Mouse (Mus musculus) forebrain, embryonic 14.5 days (tissue): ENCODE results near the gene Cbr4. TPM values are rescaled to one million over a fixed set of nuclear protein-coding genes. Genes with fewer than 3 reads are reported as not detected.

Source experiments
- ATAC-seq: fragments of 200-750 bp; cut with Nextera tagmentation; 2 replicates; pipeline ENCODE4 v1.8.0; 2017; ENCODE audit warnings: mild to moderate bottlenecking, moderate library complexity
- DNase-seq: peaks from one replicate; pipeline ENCODE4 v3.0.0-alpha.2; 2015; ENCODE audit warnings: low spot score
- H3K27ac ChIP-seq: fragments of 300-500 bp; sonication (generic); 2 replicates; pipeline ENCODE4 v1.5.1; 2014; ENCODE audit warnings: low read depth, mild to moderate bottlenecking, control low read depth, low read length, moderate library complexity
- H3K27me3 ChIP-seq: fragments of 300-500 bp; sonication (generic); replicated peaks from 2 replicates; pipeline ENCODE4 v1.6.1; 2014; ENCODE audit warnings: low read length, control low read depth, mixed read lengths; ENCODE audit not compliant: control insufficient read depth, insufficient read depth
- H3K36me3 ChIP-seq: fragments of 300-500 bp; sonication (generic); 2 replicates; pipeline ENCODE4 v1.6.1; 2014; ENCODE audit warnings: low read length, control low read depth; ENCODE audit not compliant: control insufficient read depth, insufficient read depth
- H3K4me1 ChIP-seq: fragments of 300-500 bp; sonication (generic); 2 replicates; pipeline ENCODE4 v1.6.1; 2014; ENCODE audit warnings: antibody characterized with exemption, low read length, control low read depth; ENCODE audit not compliant: control insufficient read depth, insufficient read depth
- H3K4me2 ChIP-seq: fragments of 300-500 bp; sonication (generic); 2 replicates; pipeline ENCODE4 v1.6.1; 2014; ENCODE audit warnings: mild to moderate bottlenecking, control low read depth, low read length
- H3K4me3 ChIP-seq: fragments of 300-500 bp; sonication (generic); 2 replicates; pipeline ENCODE4 v1.5.1; 2014; ENCODE audit warnings: low read depth, low read length, control low read depth
- H3K9ac ChIP-seq: fragments of 300-500 bp; sonication (generic); 2 replicates; pipeline ENCODE4 v1.6.1; 2014; ENCODE audit warnings: mild to moderate bottlenecking, low read length, control low read depth, moderate library complexity
- H3K9me3 ChIP-seq: fragments of 300-500 bp; sonication (generic); replicated peaks from 2 replicates; pipeline ENCODE4 v1.6.1; 2016; ENCODE audit warnings: low read length, control low read depth, mixed read lengths; ENCODE audit not compliant: control insufficient read depth
- WGBS: fragments of 180-500 bp; shearing (Covaris S2); extraction: QIAGEN DNeasy Blood & Tissue Kit; methylation state at CpG from one replicate; pipeline ENCODE4 v1.1.7; 2014; 5-methylcytosine and 5-hydroxymethylcytosine counted together
- polyA plus RNA-seq: library from polyadenylated mRNA; unstranded; fragments of >200 nt; fragmentation: Nextera tagmentation; extraction: Ambion mirVana; gene quantifications from 2 replicates; pipeline ENCODE4 v1.2.1, GENCODE M21; 2014

The Cbr4 gene
- polyA plus RNA-seq, 1 experiment from 2014 or later = 32.8 TPM

GRCm38 (mm10) chr8:61462221-61462620, 25.3 kb upstream of the Cbr4 start:
- H3K4me2 ChIP-seq = no peak overlapping the region
- no peak overlapping the region for H3K9ac ChIP-seq
- no peaks in the 10 kb centered on the region for H3K36me3 ChIP-seq
- no peak for DNase-seq
- ATAC-seq = no peak
- peaks cover 2% of the 10 kb centered on the region for H3K4me1 ChIP-seq
- H3K27ac ChIP-seq = no peak overlapping the region
- WGBS = 57% methylated on average over 5 of the region's 5 CpGs
- H3K9me3 ChIP-seq = no peaks in the 10 kb centered on the region
- no peak overlapping the region for H3K4me3 ChIP-seq
- no peaks in the 10 kb centered on the region for H3K27me3 ChIP-seq

GRCm38 (mm10) chr8:61464393-61464792, 23.1 kb upstream of the Cbr4 start:
- no peak for ATAC-seq
- 66% methylated on average over 2 of the region's 2 CpGs for WGBS

DNA sequence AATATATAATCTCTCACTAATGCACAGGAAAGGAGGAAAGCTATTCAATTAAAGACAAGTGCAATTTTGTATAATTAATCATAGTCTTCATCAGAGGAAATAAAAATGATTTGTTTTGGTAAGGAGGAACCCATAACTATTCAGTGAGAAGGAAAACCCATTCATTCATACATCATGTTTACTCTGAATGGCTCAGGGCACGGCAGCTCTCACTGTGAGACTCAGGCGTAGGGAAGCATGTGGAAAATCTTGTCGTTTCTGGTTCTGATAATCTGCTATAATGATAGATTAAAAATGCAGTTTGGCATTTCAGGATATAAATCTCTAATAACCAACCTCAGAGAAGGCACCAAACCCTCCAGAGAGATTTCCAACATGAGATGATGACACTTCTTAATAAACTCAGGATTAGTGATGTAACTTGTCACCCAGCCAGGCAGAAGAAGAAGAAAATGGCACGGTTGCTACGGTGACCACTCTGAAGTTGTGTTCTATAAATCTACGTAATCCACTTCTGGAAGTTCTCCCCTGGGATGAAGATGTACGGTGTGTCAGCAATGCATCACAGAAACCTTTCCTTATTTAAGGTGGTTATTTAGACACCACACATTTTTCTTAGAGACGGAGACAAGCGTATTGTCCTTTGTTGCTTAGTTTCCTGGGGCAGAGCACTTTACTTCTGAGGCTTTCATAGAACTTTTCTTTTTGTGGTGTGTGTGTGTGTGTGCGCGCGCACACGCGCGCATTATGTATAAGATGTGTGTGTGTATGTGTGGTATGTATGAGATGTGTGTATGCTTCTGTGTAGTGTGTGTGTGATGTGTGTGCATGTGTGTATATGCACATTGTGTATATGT, 20.6 kb upstream of the Cbr4 start:
- Histone ChIP-seq H3K4me3 (no peak overlapping the region), H3K4me2 (no peak overlapping the region), H3K27me3 (no peaks in the 10 kb centered on the region), H3K36me3 (no peaks in the 10 kb centered on the region), H3K9me3 (no peaks in the 10 kb centered on the region), H3K4me1 (peaks cover 12% of the 10 kb centered on the region), H3K9ac (no peak overlapping the region), H3K27ac (no peak overlapping the region)
- peak; percentile 40 for DNase-seq
- WGBS = 74% methylated on average over 15 of the region's 15 CpGs
- 0 out of 2 replicates have a peak, but pooled peaks have one; percentile 10 for ATAC-seq

More at GRCm38 (mm10) chr8:61464393-61464792, 23.1 kb upstream of the Cbr4 start:
- no peaks in the 10 kb centered on the region for H3K27me3 ChIP-seq
- DNase-seq = no peak
- H3K4me1 ChIP-seq = peaks cover 12% of the 10 kb centered on the region
- H3K9ac ChIP-seq = no peak overlapping the region
- H3K36me3 ChIP-seq = no peaks in the 10 kb centered on the region
- H3K27ac ChIP-seq = no peak overlapping the region
- H3K4me3 ChIP-seq = no peak overlapping the region
- no peaks in the 10 kb centered on the region for H3K9me3 ChIP-seq
- no peak overlapping the region for H3K4me2 ChIP-seq

- ATAC-seq = no peak
- Histone ChIP-seq H3K9ac (no peak overlapping the region), H3K9me3 (no peaks in the 10 kb centered on the region), H3K4me2 (no peak overlapping the region), H3K27me3 (no peaks in the 10 kb centered on the region), H3K4me1 (peaks cover 12% of the 10 kb centered on the region), H3K4me3 (no peak overlapping the region), H3K36me3 (no peaks in the 10 kb centered on the region), H3K27ac (no peak overlapping the region)
- WGBS = 96% methylated on average over 3 of the region's 3 CpGs
- DNase-seq = no peak
These were observed 20.1 kb upstream of the Cbr4 start for GRCm38 (mm10) chr8:61467553-61467815.

- Histone ChIP-seq H3K4me1 (peaks cover 12% of the 10 kb centered on the region), H3K36me3 (no peaks in the 10 kb centered on the region), H3K27ac (no peak overlapping the region), H3K4me2 (no peak overlapping the region), H3K9me3 (no peaks in the 10 kb centered on the region), H3K9ac (no peak overlapping the region), H3K27me3 (no peaks in the 10 kb centered on the region), H3K4me3 (no peak overlapping the region)
- DNase-seq = no peak
- no peak for ATAC-seq
- 87% methylated on average over 4 of the region's 4 CpGs for WGBS
These were observed 17.3 kb upstream of the Cbr4 start for GRCm38 (mm10) chr8:61470213-61470612.

GRCm38 (mm10) chr8:61475251-61475673, 12.3 kb upstream of the Cbr4 start:
- no peaks in the 10 kb centered on the region for H3K27me3 ChIP-seq
- H3K4me2 ChIP-seq = no peak overlapping the region
- WGBS = 78% methylated on average over 6 of the region's 6 CpGs
- no peak for ATAC-seq
- no peak overlapping the region for H3K9ac ChIP-seq
- DNase-seq = no peak
- no peak overlapping the region for H3K4me3 ChIP-seq
- no peaks in the 10 kb centered on the region for H3K9me3 ChIP-seq
- H3K27ac ChIP-seq = no peak overlapping the region
- no peaks in the 10 kb centered on the region for H3K4me1 ChIP-seq
- no peaks in the 10 kb centered on the region for H3K36me3 ChIP-seq

GRCm38 (mm10) chr8:61476160-61476559, 11.4 kb upstream of the Cbr4 start:
- Histone ChIP-seq H3K36me3 (no peaks in the 10 kb centered on the region), H3K9ac (no peak overlapping the region), H3K27me3 (no peaks in the 10 kb centered on the region), H3K4me3 (no peak overlapping the region), H3K9me3 (no peaks in the 10 kb centered on the region), H3K27ac (no peak overlapping the region), H3K4me1 (no peaks in the 10 kb centered on the region), H3K4me2 (no peak overlapping the region)
- 91% methylated on average over 9 of the region's 9 CpGs for WGBS
- no peak for ATAC-seq
- DNase-seq = no peak

DNA sequence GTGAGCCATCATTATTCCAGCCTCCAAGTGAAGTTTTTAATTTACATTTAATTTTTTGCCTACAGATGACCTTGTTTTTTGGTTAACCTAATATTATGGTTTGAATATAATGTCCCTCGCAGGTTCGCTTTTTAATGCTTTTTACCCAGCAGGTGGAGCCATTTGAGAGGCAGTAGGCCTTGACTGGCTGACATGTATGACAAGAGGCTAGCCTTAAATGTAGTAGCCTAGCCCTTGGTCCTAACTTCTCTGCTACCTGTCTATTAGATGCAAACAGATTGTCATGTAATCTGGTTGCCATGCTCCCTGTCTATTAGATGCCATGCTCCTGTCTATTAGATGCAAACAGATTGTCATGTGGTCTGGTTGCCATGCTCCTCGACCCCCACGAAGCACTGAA, 9.4 kb upstream of the Cbr4 start:
- WGBS = 95% methylated on average over 4 of the region's 4 CpGs
- Histone ChIP-seq H3K4me2 (no peak overlapping the region), H3K27me3 (no peaks in the 10 kb centered on the region), H3K9me3 (no peaks in the 10 kb centered on the region), H3K36me3 (no peaks in the 10 kb centered on the region), H3K4me3 (no peak overlapping the region), H3K27ac (no peak overlapping the region), H3K9ac (no peak overlapping the region), H3K4me1 (no peaks in the 10 kb centered on the region)
- no peak for ATAC-seq
- DNase-seq = no peak

GRCm38 (mm10) chr8:61478793-61479192, 8.7 kb upstream of the Cbr4 start:
- no peak for ATAC-seq
- no peaks in the 10 kb centered on the region for H3K27me3 ChIP-seq
- 67% methylated on average over 8 of the region's 8 CpGs for WGBS

More at GRCm38 (mm10) chr8:61478793-61479192, 8.7 kb upstream of the Cbr4 start:
- no peak overlapping the region for H3K27ac ChIP-seq
- no peaks in the 10 kb centered on the region for H3K4me1 ChIP-seq
- no peaks in the 10 kb centered on the region for H3K36me3 ChIP-seq
- no peak for DNase-seq
- H3K4me3 ChIP-seq = no peak overlapping the region
- no peak overlapping the region for H3K4me2 ChIP-seq
- no peak overlapping the region for H3K9ac ChIP-seq
- no peaks in the 10 kb centered on the region for H3K9me3 ChIP-seq
